Mouse (Mus musculus) neural tube, embryonic 10.5 days (tissue): ENCODE results near the gene Iglon5.
A peak's percentile ranks its signal among the peaks of the same experiment; 100 is the strongest.

Experiments used
- DNase-seq: peaks from one replicate; pipeline ENCODE4 v3.0.0-alpha.2; 2017; ENCODE audit warnings: low spot score; ENCODE audit errors: extremely low spot score

Gene Iglon5

GRCm38 (mm10) chr7:43489631-43490125, at the start of gene Iglon5:
Iglon5 (minus strand) TSS chr7:43490075.
- DNase-seq: peak; percentile 32

GRCm38 (mm10) chr7:43538524-43538923, 48.6 kb upstream of the Iglon5 start:
- no peak for DNase-seq

GRCm38 (mm10) chr7:43532936-43533505, 43.1 kb upstream of the Iglon5 start:
- DNase-seq: no peak

- no peak for DNase-seq
These were observed 40.4 kb upstream of the Iglon5 start for GRCm38 (mm10) chr7:43530216-43530785.

- no peak for DNase-seq
These were observed 35.4 kb upstream of the Iglon5 start for GRCm38 (mm10) chr7:43525313-43525712.

- no peak for DNase-seq
These were observed 32.9 kb upstream of the Iglon5 start for GRCm38 (mm10) chr7:43522776-43523175.

GRCm38 (mm10) chr7:43518341-43518740, 28.5 kb upstream of the Iglon5 start:
- no peak for DNase-seq

GRCm38 (mm10) chr7:43515076-43515475, 25.2 kb upstream of the Iglon5 start:
- no peak for DNase-seq

GRCm38 (mm10) chr7:43512519-43512918, 22.6 kb upstream of the Iglon5 start:
- DNase-seq: no peak

- no peak for DNase-seq
These were observed 22.0 kb upstream of the Iglon5 start for GRCm38 (mm10) chr7:43511707-43512478.

- no peak for DNase-seq
These were observed 5.6 kb upstream of the Iglon5 start for GRCm38 (mm10) chr7:43495343-43496021.

- DNase-seq: no peak
These were observed 986 bp upstream of the Iglon5 start for GRCm38 (mm10) chr7:43490861-43491260.

- peak; percentile 83 for DNase-seq
These were observed 308 bp upstream of the Iglon5 start for GRCm38 (mm10) chr7:43490182-43490584.

- no peak for DNase-seq
These were observed 1.2 kb downstream of the Iglon5 start for GRCm38 (mm10) chr7:43488646-43489045.

GRCm38 (mm10) chr7:43483236-43483635, 6.6 kb downstream of the Iglon5 start:
- DNase-seq: peak; percentile 32

GRCm38 (mm10) chr7:43482090-43482716, 7.7 kb downstream of the Iglon5 start:
- peak; percentile 21 for DNase-seq

GRCm38 (mm10) chr7:43481191-43481590, 8.7 kb downstream of the Iglon5 start:
- DNase-seq: no peak

GRCm38 (mm10) chr7:43476376-43476775, 13.5 kb downstream of the Iglon5 start:
- DNase-seq: no peak

- DNase-seq: no peak
These were observed 14.2 kb downstream of the Iglon5 start for GRCm38 (mm10) chr7:43475706-43476105.

- peak; percentile 63 for DNase-seq
These were observed 19.5 kb downstream of the Iglon5 start for GRCm38 (mm10) chr7:43470373-43470772.

- DNase-seq: peak; percentile 78
These were observed 23.7 kb downstream of the Iglon5 start for GRCm38 (mm10) chr7:43466099-43466694.
